Mouse (Mus musculus) kidney, postnatal 0 days (tissue): ENCODE results near the gene Rab4a. TPM values are rescaled to one million over a fixed set of nuclear protein-coding genes. Genes with fewer than 3 reads are reported as not detected.

Source experiments
- ATAC-seq: fragments of 200-750 bp; cut with Nextera tagmentation; replicated peaks from 2 replicates; pipeline ENCODE4 v1.8.0; 2017; ENCODE audit warnings: low read depth, moderate number of reproducible peaks, moderate TSS enrichment, moderate library complexity; ENCODE audit not compliant: low FRiP score
- DNase-seq: peaks from one replicate; pipeline ENCODE4 v3.0.0-alpha.2; 2016; ENCODE audit warnings: low spot score
- H3K27ac ChIP-seq: fragments of 300-500 bp; sonication (generic); 2 replicates; pipeline ENCODE4 v1.5.1; 2014; ENCODE audit warnings: mild to moderate bottlenecking
- H3K27me3 ChIP-seq: fragments of 300-500 bp; sonication (generic); 2 replicates; pipeline ENCODE4 v1.6.1; 2014; ENCODE audit warnings: low read length, mixed read lengths; ENCODE audit not compliant: insufficient read depth
- H3K36me3 ChIP-seq: fragments of 300-500 bp; sonication (generic); 2 replicates; pipeline ENCODE4 v1.6.1; 2014; ENCODE audit warnings: low read length, mixed read lengths; ENCODE audit not compliant: insufficient read depth
- H3K4me1 ChIP-seq: fragments of 300-500 bp; sonication (generic); replicated peaks from 2 replicates; pipeline ENCODE4 v1.6.1; 2014; ENCODE audit warnings: antibody characterized with exemption, low read length, mixed read lengths; ENCODE audit not compliant: insufficient read depth
- H3K4me2 ChIP-seq: fragments of 300-500 bp; sonication (generic); 2 replicates; pipeline ENCODE4 v1.6.1; 2014; ENCODE audit warnings: mild to moderate bottlenecking, low read length, moderate library complexity, mixed read lengths
- H3K4me3 ChIP-seq: fragments of 300-500 bp; sonication (generic); replicated peaks from 2 replicates; pipeline ENCODE4 v1.5.1; 2014; ENCODE audit warnings: low read depth, low read length
- H3K9ac ChIP-seq: fragments of 300-500 bp; sonication (generic); 2 replicates; pipeline ENCODE4 v1.6.1; 2014; ENCODE audit warnings: low read depth, low read length
- H3K9me3 ChIP-seq: fragments of 300-500 bp; sonication (generic); replicated peaks from 2 replicates; pipeline ENCODE4 v1.6.1; 2016; ENCODE audit warnings: low read length, inconsistent platforms, mixed read lengths
- CTCF ChIP-seq: IDR thresholded peaks from 2 replicates; pipeline ENCODE4 v1.5.1; 2016; ENCODE audit warnings: antibody characterized with exemption, low read depth, mild to moderate bottlenecking, moderate library complexity
- WGBS: fragments of 180-500 bp; shearing (Covaris S2); extraction: QIAGEN DNeasy Blood & Tissue Kit; methylation state at CpG from one replicate; pipeline ENCODE4 v1.1.7; 2014; 5-methylcytosine and 5-hydroxymethylcytosine counted together
- polyA plus RNA-seq: library from polyadenylated mRNA; unstranded; fragments of >200 nt; fragmentation: Nextera tagmentation; extraction: Ambion mirVana; gene quantifications from 2 replicates; pipeline ENCODE4 v1.2.1, GENCODE M21; 2015

The Rab4a gene
- polyA plus RNA-seq, 1 experiment from 2014 or later, result 58.2 TPM

- no peak for ATAC-seq
- WGBS, result 47% methylated on average over 12 of the region's 12 CpGs
- no peak overlapping the region for H3K4me2 ChIP-seq
- no peaks in the 10 kb centered on the region for H3K9me3 ChIP-seq
- TF ChIP-seq CTCF, result no peak
- no peak for DNase-seq
- no peak overlapping the region for H3K4me3 ChIP-seq
- no peaks in the 10 kb centered on the region for H3K36me3 ChIP-seq
- no peaks in the 10 kb centered on the region for H3K27me3 ChIP-seq
- no peaks in the 10 kb centered on the region for H3K4me1 ChIP-seq
- H3K9ac ChIP-seq, result no peak overlapping the region
- H3K27ac ChIP-seq, result no peak overlapping the region
Observed at GRCm38 (mm10) chr8:123773468-123773867, 32.3 kb upstream of the Rab4a start.

DNA sequence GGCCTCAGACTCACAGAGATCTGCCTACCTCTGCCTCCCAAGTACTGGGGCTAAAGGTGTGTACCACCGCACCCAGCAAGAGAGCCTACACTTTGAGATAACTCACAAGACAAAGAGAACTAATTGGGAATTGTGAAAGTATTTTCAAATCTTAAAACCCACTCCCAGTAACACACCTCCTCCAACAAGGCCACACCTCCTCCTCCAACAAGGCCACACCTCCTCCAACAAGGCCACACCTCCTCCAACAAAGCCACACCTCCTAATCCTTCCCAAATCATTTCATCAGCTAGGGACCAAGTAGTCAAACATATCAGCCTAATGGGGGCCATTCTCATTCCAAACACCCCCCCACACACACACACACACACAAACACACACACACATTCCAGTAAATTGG, 31.3 kb upstream of the Rab4a start:
- Histone ChIP-seq H3K4me1 (no peaks in the 10 kb centered on the region), H3K27me3 (no peaks in the 10 kb centered on the region), H3K9me3 (no peaks in the 10 kb centered on the region), H3K4me2 (no peak overlapping the region), H3K4me3 (no peak overlapping the region), H3K9ac (no peak overlapping the region), H3K27ac (no peak overlapping the region), H3K36me3 (no peaks in the 10 kb centered on the region)
- TF ChIP-seq CTCF, result no peak
- 100% methylated on average over 1 of the region's 1 CpGs for WGBS
- DNase-seq, result no peak
- no peak for ATAC-seq

DNA sequence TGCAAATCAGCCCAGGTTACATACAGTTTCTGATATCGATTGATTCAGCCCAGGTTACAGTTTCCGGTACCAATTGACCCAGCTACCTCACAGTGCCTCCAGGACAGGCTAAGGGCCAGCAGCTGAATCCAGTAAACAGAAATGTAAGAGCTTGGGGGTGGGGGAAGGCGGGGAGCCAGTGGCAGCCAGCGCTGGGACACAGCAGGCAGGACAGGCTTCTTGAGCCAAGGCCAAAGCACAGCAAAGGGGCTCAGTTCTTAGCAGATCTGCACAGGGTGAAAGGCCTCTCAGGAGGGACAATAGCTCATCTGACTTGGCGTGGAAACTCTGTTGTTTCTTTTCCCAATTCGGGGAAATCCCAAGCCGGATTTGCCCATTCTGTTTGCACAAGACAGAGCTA, 28.5 kb upstream of the Rab4a start:
- H3K9ac ChIP-seq, result no peak overlapping the region
- H3K36me3 ChIP-seq, result no peaks in the 10 kb centered on the region
- H3K27me3 ChIP-seq, result no peaks in the 10 kb centered on the region
- DNase-seq, result no peak
- no peak for TF ChIP-seq CTCF
- 58% methylated on average over 7 of the region's 7 CpGs for WGBS
- no peak for ATAC-seq
- H3K4me2 ChIP-seq, result no peak overlapping the region
- no peak overlapping the region for H3K4me3 ChIP-seq
- no peak overlapping the region for H3K27ac ChIP-seq
- no peaks in the 10 kb centered on the region for H3K9me3 ChIP-seq
- H3K4me1 ChIP-seq, result peaks cover 10% of the 10 kb centered on the region; the same call in 1 of the 2 replicates

- 56% methylated on average over 3 of the region's 3 CpGs for WGBS
Observed at GRCm38 (mm10) chr8:123780471-123780870, 25.3 kb upstream of the Rab4a start.

GRCm38 (mm10) chr8:123781256-123781655, 24.5 kb upstream of the Rab4a start:
- Histone ChIP-seq H3K4me3 (no peak overlapping the region), H3K27me3 (no peaks in the 10 kb centered on the region), H3K9me3 (no peaks in the 10 kb centered on the region), H3K27ac (no peak overlapping the region), H3K4me1 (peaks cover 10% of the 10 kb centered on the region; the same call in 1 of the 2 replicates), H3K4me2 (no peak overlapping the region), H3K36me3 (no peaks in the 10 kb centered on the region), H3K9ac (no peak overlapping the region)
- 20% methylated on average over 8 of the region's 8 CpGs for WGBS
- ATAC-seq, result peak; percentile 57; the same call in 1 of the 2 replicates
- no peak for DNase-seq
- no peak for TF ChIP-seq CTCF

More at GRCm38 (mm10) chr8:123780471-123780870, 25.3 kb upstream of the Rab4a start:
- no peaks in the 10 kb centered on the region for H3K27me3 ChIP-seq
- peaks cover 10% of the 10 kb centered on the region; the same call in 1 of the 2 replicates for H3K4me1 ChIP-seq
- H3K27ac ChIP-seq, result no peak overlapping the region
- no peak overlapping the region for H3K4me2 ChIP-seq
- TF ChIP-seq CTCF, result no peak
- ATAC-seq (no peak), DNase-seq (no peak)
- no peaks in the 10 kb centered on the region for H3K36me3 ChIP-seq
- H3K4me3 ChIP-seq, result no peak overlapping the region
- no peaks in the 10 kb centered on the region for H3K9me3 ChIP-seq
- H3K9ac ChIP-seq, result no peak overlapping the region

GRCm38 (mm10) chr8:123783525-123784249, 22.1 kb upstream of the Rab4a start:
- Histone ChIP-seq H3K36me3 (no peaks in the 10 kb centered on the region), H3K4me3 (no peak overlapping the region), H3K27me3 (no peaks in the 10 kb centered on the region), H3K4me1 (peaks cover 14% of the 10 kb centered on the region; the same call in 1 of the 2 replicates), H3K9me3 (no peaks in the 10 kb centered on the region), H3K27ac (no peak overlapping the region), H3K9ac (no peak overlapping the region), H3K4me2 (no peak overlapping the region)
- ATAC-seq (peak; percentile 67), DNase-seq (peak; percentile 96)
- WGBS, result 7% methylated on average over 6 of the region's 6 CpGs
- peak; percentile 94 for TF ChIP-seq CTCF
